Mouse (Mus musculus): ENCODE results near the gene Aasdh.

Aasdh gene

DNA sequence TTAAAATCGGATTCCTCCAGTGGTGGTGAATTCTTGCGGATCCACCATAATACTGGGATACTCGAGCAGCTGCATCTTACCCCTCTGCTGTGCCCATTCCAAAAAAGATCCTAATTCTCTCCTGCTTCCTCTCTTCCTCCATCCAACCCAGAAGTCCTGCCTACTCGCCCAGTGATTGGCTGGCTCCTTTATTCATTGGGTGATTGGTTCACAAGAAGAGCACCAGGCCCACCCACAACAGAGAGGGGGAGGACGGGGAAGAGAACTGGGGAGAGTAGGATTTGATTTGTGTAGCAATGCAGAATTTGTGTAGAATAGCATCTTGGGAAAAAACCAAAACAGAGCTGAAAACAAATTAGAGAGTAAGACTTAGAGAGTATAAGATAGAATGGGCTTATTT lies 68.3 kb downstream of the Aasdh start:
- DNase-seq: no peak

DNA sequence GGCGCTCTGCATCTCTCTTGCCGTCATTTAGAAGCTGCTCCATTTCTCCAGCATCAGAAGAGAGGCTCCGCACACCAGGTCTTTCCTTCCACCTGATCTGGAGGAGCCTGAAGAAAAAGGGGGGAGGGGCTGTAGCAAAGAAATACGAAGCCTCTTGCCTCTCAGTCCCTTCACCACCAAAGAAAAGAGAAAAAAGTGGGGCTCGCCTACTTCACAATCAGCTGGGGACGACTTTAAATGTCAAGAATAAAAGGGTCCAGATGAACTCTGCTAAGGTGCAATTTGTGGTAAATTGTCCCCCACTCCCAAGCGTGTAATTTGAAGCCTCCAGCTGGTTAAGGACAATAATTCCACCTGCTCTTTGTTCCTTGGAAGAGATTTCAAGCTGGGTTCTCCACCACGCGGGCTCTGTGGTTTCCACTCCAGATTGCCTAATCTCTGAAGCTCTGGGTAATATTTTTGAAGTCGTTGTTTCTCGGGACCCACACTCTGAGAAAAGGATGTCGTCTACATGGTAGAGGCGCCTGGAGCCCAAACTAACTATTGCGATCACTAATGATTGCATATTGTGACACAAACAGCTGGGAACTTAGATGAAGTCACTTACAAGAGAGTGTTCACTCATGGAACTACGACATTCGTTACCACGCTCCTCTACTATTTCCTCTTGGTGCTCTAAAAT lies 72.6 kb downstream of the Aasdh start:
- DNase-seq: no peak

DNA sequence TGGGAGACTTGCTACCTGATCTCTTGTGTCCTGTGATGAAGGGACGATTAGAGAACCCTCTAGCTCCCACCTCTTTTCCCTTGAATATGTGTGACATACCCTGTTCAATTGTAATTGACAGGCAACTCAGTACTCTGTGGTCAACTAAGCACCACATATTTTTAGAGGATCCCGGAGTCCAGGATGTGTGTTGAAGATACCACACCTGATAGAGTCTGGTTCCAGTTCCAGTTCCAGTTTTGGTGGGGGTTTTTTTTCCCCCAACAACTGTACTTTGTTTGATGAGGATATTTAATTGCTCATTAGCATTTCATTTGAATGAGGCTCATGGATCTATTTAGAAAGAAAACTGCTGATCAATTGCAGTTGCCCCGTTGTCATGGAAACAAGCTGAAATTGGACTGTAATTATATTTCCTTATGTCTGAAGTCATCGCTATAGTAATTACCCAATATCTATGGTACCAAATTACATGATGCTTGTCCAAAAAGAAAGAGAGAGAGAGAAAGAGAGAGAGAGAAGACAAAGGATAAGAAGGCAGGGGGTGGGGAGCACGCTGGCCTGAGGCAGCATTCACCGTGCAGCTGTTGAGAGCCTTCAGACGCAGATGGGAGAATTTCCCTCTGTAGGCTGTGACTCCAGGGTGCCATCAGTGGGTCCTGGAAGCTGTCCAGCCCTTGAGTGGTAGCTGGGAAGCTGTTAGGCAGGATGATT lies 76.6 kb downstream of the Aasdh start:
- DNase-seq: no peak
